Mouse (Mus musculus) layer of hippocampus, adult 18-20 months (tissue): ENCODE data around the gene Nudt2. TPM values are rescaled to one million over a fixed set of nuclear protein-coding genes. Genes with fewer than 3 reads are reported as not detected.
"Not testable (repeated sequence)": the region's sequence is repeated elsewhere in the genome, so short reads cannot be mapped to it uniquely, and the experiment has no call there.

Experiments used
- DNase-seq, 2 experiments: peaks; one replicate each; pipeline ENCODE4 v3.0.0; 2022; ENCODE audit warnings: low spot score in 2 of 2
- long read RNA-seq: library from polyadenylated mRNA; stranded (forward); transcript quantifications from one replicate; pipeline ENCODE4 v2.0.0, GENCODE M21; 2021
- total RNA-seq, 2 experiments: library from RNA; stranded (reverse); gene quantifications; 2 replicates each; pipeline ENCODE4 v1.2.3; 2021

Nudt2 gene
- total RNA-seq = 10 to 100 TPM; 29.5 to 32.0 TPM
- long read RNA-seq, transcript Nudt2-201 (3 exons, 845 nt) = major isoform, 8 of 10 reads
- long read RNA-seq, partial matches to known transcripts = 1 of 10 reads
- long read RNA-seq, other reads (novel, unspliced or antisense) = 1 of 10 reads

DNA sequence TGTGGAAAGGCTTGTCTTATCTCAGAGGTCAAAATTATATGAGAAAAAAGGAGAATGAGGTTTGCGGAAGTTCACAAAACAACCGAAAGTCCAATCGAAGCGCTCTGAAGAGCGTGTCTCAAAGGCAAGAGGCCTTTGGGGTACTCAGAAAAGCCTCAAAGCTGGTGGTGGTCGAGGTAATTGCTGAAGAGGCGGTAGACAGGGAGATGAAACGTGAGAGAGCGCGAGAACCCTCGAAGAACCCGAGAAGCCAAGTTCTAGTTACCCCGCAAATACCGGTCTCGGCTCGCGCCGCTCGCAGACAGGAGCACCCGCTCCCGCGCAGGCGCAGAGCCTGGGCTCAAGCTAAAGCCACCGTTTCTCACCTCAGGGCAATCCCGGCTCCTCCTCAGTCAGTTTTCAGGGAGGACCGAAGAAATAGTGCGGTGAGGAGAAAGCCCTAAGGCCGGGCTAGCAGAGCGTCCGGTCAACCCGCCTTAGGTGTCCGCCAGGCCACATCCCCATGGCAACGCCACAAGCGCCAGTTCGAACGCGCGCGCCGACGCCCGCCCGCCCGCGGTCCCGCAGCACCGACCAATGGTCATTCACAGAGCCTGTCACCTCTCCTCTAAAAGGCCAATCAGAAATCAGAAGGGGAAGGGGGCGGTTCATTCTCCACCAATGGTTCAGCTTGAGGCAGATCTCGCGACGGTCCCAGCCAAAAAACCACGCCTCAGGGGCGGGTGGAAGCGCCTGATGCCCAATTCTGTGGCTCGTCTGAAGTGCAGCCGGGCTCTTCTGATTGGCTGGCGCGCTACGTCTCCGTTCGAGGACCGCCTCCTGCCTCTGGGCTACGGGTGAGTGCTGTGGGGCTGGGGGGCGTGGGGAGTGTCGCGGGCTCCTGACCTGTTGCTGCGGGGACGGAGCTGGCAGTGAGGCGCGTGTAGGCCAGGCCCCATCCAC, at the start of gene Nudt2, which contains the start of gene Kif24:
TSS of gene Nudt2 (plus strand) at position 807 of the 942 bp plus-strand sequence.
TSS of gene Kif24 (minus strand) at position 543 of the 942 bp plus-strand sequence.
- DNase-seq = peak; percentile 98 to 99

DNA sequence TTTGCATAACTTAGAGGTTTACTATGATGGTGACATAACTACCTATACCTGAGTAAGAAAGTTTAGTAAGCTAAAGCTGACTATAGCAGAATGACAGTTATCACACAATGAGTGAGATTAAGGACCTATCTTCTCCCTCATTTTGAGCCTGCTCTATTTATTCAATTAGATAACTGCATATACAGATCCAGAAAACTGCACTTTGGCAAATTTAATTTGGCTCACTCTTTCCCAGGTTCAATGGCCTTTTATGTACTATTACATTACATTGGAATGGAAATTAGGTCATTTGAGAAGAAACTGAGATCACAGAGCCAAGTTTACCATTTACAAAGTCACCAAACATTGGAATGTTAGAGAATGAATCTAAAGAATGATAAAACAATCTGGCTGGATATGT, 48.0 kb upstream of the Nudt2 start:
- no peak for DNase-seq

DNA sequence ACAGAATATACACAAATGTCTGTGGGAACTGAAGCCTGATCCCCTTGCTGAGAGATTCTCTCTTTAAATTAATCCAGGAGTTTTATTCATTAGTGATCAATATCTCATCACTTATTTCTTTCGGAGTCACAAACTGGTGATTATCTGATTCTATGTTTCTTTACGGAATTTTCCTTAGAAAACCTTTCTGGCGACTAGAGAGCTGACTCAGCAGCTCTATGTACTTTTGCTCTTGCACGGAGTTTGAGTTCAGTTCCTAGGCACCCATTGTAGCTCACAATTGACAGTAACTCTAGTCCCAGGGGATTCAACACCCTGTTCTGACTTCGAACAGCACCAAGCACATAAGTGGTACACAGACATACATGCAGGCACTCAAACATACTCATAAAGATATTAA, 26.0 kb upstream of the Nudt2 start:
- no peak for DNase-seq

DNA sequence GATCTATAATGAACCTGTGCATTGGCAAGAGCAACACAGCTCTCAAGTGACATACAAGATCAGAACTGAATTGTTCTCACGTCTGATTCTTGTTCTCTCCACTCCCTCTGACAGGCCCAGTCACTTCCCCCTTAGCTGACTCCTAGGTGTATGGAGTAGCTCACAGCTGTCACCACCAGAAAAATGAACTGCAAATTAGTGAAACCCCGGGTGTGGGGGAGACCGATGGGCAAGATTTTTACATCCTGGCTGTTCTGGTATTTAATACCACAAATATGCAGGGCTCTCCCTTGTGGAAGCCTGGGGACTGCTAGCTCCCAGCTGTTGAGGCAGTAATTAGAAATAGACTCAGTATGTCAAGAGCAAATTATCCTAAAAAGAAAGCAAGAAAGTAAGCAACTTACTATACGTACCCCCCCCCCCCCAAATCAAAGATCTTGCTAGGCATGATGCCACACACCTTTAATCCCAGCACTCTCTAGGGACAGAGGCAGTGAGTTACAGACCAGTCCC, 22.1 kb upstream of the Nudt2 start:
- DNase-seq = no peak

DNA sequence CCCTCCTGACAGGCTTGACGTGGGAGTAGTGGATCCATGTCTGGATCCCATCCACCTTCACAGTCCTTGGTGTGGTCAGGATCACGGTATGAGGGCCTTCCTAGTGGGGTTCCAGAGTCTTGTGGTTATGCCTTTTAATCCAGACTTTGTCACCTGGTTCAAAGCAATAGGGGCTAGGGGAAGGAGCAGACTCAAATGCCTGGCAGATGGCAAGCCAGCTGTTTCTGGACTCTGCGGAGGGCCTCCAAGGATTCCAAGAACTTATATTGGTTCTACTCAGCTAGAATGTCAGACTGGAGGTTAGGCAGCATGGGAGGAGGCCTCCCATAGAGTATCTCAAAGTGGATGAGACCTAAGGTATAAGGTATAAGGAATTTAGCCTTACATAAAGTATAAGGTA, 17.4 kb upstream of the Nudt2 start:
- DNase-seq = no peak

DNA sequence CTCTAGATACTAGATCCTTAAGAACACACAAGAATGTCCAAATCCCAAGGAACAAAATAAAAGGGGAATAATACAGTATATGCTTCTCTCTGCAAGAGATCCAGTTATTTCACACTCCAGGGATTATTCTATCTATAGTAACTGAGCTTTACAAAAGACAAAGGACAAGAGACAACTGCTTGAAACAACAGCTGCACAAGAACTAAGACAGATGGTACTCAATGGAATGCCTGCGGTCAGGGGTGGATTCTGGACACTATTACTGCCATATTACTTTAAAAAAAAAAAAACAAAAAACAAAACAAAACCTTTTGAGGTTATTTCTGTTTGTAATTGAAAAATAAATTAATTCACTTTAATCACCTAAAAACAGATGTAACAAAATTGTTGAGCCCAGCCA, 4.3 kb upstream of the Nudt2 start:
- no peak for DNase-seq

DNA sequence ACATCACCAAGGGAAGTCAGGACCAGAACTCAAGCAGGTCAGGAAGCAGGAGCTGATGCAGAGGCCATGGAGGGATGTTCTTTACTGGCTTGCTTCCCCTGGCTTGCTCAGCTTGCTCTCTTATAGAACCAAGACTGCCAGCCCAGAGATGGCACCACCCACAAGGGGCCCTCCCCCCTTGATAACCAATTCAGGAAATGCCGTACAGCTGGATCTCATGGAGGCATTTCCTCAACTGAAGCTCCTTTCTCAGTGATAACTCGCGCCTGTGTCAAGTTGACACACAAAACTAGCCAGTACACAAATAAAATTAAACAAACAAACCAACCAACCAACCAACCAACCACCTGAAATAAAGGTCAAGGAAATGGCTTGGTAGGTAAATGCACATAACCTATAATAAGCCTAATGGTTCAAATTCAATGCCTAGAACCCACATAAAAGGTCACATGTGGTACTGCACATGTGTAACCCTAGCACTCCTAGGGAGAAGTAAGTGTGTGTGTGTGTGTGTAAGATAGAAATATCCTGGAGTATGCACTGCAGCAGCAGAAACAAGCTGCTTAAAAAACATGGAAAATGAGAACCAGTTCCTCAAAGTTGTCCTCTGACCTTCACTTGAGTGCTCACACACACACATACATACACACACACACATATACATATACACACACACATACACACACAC, 1.8 kb upstream of the Nudt2 start:
- not testable (repeated sequence) for DNase-seq

DNA sequence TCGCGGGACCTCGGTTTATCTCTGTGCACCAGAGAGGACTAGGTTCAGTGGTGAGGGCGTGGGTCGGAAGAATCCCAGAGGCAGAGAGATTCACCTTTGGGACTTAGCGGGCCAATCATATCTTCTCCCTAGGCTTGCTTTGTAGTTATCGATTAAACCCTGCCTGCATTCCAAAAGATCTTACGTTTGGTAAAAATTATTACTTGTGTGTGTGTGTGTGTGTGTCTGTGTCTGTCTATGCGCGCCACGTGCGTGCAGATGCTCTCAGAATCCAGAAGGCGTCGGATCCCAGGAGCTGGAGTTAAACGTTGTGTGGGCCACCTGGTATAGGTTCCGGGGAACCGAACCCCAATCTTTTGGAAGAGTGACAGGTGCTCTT, 325 bp downstream of the Nudt2 start:
- DNase-seq = no peak

DNA sequence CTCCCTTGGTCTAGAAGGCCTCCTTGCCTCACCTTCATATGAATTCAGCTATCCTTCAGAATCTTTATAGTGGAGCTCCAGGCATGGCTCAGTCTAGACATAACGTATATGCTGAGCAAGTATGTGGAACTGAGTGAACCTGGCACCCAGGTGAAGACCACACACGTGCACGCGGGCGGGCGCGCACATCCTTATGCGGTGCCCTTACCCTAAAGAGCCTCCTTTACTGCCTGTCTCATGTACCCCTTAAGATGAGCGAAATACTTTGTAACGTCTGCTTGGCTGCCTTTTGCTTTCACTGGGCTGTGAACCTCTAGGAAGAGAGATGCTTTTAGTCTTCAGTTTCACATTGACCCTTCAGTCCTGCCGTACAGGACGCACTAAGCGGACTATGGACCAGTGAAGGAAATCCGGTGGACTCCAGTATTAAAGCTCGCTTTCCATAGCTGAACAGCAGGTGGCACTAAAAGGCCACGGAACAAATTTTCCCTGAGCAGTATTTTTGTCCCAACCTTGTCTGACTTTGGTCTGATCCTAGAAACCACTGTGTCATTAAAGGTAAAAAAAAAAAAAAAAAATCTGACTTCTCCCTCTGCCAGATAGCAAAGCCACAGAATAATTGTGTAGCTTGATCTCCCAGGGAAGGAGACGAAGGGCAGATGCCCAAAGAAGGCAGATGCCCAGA, 3.6 kb downstream of the Nudt2 start:
- DNase-seq = peak; percentile 37 to 80

DNA sequence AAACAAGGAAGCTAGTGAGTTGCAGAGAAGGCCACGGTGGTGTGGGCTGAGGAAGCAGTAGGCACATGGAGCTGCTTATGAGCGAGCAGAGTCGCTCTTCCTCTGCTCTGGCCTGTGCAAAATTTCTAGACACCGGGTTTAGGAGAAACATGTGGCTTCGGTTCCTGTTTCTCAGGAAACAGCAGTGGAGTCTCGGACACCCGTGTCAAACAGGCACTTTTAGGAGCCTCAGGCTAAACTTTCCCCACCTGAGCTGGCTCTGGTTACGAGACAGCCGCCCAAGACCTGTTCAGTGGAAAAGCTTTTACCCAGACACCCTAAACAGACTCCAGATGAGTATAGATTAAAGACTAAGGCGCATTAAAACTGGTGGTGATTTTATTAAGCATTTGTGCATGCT, 4.2 kb downstream of the Nudt2 start:
- no peak for DNase-seq

DNA sequence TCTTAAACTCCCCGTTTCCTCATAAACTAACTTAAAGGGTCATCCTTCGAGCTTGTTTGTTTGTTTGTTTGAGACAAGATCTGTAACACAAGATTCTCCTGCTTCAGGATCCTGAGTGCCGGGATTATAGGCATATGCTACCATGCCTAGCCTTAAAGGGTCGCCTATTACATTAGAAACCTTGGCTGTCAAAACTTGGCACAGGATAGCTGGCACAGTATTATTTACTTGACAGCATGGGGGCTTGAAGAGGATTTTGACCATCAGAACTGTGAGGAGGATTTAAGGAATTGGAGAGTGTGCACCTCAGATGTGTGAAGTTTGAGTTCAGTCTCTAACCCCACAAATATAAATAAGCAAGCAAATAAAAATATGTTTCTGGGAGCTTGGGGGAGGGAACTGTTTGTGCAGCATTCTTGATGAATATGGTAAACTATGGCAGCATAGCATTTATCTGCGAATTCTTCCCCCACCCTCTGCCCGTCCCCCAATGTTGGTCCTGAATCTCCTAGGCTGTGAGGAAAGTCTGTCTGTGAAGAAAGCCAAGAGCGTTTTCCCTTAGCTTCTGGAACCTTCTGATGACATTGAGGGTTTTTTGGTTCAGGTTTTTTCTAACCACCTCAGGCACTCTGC, 5.2 kb downstream of the Nudt2 start:
- DNase-seq = no peak

DNA sequence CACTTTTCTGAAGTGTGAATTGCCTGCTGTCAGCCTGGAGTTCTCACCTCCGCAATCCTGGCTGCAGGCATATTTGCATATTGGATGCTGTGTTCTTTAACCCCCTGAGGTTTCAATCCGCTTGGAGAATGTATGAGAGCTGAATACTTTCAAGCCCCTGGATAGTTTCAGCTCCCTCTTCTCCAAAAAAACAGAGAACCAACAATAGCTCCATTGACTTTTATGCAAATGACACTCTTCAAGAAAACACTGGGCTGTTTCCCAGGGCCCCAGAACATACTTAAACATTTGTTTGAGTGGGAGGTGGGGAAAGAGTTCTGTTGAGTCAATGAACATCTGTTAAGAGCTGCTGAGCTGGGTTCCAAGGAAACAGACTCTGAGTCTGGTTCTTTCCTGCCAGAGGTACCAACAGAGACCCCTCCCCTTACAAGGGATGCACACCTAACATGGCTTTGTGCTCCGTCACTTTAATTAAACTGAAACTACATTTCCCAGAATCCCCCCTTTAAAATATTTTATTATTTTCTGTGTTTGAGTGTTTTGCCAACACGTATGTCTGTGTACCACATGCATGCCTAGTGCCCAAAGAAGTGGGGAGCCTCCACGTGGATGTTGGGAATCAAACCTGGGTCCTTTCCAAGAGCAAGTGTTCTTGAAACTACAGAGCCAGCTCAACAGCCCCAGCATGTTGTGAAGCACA, 5.9 kb downstream of the Nudt2 start:
- DNase-seq = peak; percentile 71 to 75

DNA sequence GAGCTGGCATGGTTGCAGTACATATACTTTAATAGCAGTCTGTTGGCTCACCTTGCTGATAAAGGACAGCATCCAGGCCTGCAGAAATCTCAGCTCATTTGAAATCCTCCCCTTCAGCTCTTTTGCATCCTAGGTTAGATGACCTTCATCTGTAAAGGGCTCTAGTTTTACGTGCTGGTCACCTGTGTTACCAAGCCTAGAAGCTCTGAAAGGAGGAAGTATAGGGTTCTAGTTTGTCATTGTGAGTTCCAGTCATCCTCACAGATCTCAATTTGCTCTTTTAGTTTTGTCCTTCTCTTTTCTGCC, 6.4 kb downstream of the Nudt2 start:
- no peak for DNase-seq

DNA sequence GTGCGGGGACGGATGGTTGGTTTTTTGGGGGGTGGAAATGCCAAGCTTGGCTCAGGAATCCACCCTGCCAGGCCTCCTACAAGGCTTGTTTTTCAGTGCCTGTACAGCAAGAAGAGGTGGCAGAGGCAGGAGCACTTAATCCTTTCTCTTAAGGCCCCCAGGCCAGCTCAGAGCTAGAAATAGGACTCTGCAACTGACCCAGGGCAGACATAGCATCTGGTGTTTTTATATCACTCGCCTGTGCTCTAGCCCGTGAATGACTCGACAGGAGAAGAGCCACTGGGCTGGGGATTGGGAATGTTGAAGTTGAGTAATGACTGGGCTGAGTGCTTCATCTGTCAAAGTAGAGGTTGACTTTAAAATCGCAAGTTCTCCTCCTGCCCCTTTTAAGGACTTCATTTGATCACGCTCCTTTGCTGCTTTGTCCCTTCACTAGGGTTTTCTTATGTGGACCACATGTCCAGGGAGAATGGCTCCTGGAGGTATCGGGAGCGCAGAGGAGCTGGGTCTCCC, 12.8 kb downstream of the Nudt2 start:
- no peak for DNase-seq

DNA sequence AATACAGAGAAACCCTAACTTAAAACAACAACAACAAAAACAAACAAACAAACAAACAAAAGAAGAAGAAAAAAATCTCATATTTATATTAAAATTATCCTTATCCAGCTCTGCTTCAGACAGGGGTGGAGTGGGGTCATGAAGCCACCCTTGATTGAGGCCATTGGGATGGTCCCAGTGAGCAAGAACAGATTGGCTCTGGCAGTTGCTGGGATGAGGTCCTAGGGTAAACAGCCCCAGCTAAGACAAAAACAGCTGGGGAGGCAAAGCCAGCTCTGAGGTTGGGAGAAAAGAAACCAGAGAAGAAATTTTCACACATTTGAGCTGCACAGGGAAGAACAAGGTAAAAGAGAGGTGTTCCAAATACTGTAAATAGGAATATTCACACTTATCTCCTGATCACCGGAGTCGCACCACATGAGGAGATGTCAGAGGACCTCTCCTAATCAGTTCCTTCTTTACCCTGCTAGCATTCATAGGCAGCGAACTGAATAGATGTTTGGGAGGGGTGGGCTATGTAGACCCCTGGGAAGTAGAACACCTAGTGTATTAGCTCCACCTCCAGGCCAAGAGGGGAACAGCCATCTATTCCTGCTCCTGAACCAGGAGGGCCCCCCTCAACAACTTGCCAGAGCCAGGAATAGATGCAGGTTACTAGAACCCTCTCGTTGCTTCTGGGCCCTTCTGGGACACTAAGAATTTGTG, 14.0 kb downstream of the Nudt2 start:
- no peak for DNase-seq

DNA sequence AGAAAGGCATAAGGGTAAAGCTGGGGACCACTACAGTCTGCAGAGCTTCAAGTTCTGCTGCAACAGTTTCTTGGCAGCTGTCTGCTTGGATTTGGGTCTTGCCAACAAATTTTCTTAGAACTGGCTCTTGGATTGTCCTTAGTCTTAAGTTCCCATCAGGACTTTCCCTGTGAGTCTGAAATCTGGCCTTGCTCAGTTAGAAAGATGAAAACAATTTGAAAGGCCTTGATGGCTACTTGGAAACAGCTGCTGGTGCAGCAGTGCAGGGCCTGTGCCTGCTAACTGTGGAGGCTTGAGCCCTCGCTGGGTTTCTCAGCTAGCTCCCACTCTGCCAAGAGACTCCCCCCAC, 14.5 kb downstream of the Nudt2 start:
- DNase-seq = no peak

DNA sequence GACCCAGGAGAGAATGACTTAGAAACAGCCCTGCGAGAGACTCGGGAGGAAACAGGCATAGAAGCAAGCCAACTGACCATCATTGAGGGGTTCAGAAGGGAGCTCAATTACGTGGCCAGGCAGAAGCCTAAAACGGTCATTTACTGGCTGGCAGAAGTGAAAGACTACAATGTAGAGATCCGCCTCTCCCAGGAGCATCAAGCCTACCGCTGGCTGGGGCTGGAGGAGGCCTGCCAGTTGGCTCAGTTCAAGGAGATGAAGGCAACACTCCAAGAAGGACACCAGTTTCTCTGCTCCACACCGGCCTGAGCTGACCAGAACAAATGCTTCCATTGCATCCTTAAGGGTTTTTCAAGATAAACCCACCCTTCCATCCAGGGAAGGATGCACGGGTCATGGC, 15.3 kb downstream of the Nudt2 start:
- DNase-seq = no peak

DNA sequence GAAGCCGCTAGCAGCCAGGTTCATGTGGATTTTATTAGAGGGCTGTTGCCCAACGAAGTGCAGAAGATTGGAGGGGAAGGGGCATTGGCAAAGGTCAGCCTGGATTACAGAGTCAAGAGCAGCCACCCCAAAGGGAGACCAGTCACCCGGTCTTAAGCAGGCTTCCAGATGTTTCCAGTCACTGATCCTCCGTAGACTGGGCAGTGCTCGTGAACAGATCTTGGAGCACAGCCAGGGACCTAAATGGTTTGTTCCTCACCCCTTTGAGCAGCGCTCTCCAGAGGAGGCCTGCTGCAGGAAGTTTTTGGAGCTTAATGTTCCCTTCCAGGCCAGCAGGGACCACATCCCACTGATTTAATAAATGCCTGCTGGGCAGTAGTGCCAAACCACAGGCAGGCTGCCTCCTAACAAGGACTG, 16.7 kb downstream of the Nudt2 start:
- DNase-seq = peak in 1 of 2 experiments; percentile 46

DNA sequence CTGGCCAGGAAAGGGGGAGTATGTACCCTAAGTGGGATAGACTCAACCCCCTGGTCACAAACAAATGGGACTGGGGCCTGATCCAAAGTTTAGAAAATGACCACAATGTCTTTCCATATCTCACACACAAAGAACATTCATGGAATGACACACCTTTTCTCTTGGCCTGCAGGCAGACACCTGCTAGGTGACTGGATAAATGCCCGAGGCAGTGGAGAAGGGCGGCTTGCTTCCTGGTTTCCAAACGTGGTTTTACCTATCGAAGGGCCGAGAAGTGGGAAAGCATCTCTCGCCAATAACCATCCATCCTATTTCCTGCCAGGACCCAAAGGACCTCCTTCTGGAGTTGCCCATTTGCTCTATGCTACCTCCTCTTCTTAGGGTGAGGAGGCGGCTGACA, 28.0 kb downstream of the Nudt2 start:
- no peak for DNase-seq
